Mouse (Mus musculus) right cerebral cortex, postnatal 4 days (tissue): ENCODE results near the gene Lysmd3.
A peak's percentile ranks its signal among the peaks of the same experiment; 100 is the strongest.

Experiments used
- DNase-seq: peaks from one replicate; pipeline ENCODE4 v3.0.0-alpha.2; 2022

Gene Lysmd3

GRCm38 (mm10) chr13:81683107-81683506 is 25.6 kb downstream of the Lysmd3 start:
- no peak for DNase-seq

GRCm38 (mm10) chr13:81684258-81684657 is 26.8 kb downstream of the Lysmd3 start:
- no peak for DNase-seq

DNA sequence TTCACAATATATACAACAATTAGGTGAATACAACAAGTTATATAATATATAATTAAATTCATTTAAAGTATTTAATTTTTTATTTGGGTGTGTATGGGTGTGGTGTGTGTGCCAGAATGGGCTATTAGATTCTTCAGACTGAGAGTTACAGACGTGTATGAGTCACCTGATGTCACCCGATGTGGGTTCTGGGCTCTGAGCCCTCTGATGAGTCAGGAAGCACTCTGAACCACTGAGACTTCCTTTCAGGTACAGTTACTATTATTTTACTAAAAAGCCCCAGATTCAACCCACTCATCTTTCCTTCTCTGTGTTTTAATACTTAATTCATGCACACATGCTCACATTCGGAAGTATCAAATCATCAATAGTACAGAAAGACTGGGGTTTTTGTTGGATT is 27.4 kb downstream of the Lysmd3 start:
- no peak for DNase-seq

DNA sequence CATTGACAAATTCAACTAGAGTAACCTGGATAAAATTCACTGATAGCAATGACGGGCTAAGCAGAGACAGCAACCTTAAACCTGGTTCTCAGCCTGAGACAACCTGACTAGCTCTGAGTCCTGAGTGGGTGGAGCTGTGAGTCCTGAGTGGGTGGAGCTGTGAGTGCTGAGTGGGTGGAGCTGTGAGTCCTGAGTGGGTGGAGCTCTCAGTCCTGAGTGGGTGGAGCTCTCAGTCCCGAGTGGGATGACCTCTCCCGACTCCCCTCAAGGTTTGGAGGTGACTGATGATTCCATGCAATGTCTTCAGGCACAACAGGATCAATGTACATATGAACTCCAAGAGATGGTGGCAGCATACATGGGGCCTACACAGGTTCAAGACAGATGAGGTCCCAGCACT is 32.1 kb downstream of the Lysmd3 start:
- no peak for DNase-seq

DNA sequence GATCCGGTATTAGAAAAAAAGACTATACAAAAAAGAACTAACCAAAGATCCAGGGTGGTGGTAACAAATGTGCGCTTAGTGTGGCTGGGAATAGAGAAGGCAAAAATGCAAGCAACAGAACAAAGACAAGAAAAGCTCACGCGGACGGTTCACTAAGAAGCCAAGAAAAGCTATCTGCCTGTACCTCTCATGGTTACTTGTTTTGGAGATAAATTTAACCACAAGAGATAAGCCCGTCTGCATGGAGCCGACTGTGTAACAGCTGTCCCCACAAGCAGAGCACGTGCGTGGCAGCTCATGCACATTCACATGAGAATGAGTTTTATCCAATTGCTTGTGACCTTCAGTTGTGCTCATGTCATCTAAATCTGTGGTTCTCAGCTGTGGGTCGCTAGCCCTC is 33.0 kb downstream of the Lysmd3 start:
- DNase-seq = no peak

- DNase-seq = no peak
Observed at GRCm38 (mm10) chr13:81691606-81692005, 34.1 kb downstream of the Lysmd3 start.

GRCm38 (mm10) chr13:81694446-81694845 is 37.0 kb downstream of the Lysmd3 start:
- DNase-seq = no peak

DNA sequence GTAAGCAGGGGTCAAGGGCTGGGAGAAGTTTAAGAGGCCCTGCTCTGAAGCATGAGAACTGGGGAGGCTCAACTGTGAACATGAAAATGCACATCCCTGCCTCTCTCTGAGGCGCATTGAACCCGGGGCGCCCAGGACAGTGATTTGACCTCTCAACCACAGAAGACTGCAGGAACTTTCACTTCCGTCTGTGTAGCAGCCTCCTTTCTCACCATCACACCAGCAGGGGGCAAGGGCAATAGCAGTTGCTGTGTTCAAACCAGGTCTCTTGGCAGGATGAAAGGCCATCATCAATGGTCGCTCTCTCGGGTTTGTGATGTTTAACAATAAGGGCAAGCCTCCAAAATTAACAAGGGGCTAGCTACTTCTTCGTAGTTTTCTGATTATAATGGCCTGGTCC is 45.7 kb downstream of the Lysmd3 start:
- no peak for DNase-seq

GRCm38 (mm10) chr13:81703621-81704020 is 46.2 kb downstream of the Lysmd3 start:
- no peak for DNase-seq

DNA sequence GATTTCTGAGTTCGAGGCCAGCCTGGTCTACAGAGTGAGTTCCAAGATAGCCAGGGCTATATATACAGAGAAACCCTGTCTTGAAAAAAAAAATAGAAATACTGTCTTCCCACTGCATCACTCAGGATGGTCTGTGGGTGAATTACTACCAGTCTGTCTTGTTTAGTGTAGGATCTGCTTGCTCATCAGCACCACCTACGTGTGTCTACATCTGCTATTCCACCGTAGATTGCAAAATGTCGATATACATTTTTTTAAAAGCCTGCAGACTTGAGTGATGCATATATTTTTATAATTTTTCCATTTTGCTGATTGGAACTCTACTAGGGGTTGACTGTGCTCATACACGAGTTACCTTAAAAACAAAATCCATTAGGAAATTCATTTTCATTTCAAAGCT is 48.8 kb downstream of the Lysmd3 start:
- DNase-seq = no peak

DNA sequence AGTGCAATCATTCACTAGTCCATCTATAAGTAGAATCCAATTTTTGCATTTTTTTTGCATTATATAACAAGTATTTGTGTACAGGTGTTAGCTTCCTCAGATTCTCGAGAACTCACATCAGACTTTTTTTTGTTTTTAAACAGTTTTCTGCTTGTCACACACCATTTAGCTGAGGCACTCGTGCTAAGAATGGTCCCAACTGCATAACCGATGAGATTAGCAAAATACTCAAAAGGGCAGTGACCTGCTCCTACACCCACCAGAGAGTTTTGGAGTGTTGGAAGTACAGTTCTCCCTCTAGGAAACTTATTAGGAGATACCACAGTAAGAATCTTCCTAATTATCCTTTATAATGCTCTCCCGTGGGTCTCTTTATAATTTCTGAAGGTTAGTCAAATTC is 52.3 kb downstream of the Lysmd3 start:
- no peak for DNase-seq

DNA sequence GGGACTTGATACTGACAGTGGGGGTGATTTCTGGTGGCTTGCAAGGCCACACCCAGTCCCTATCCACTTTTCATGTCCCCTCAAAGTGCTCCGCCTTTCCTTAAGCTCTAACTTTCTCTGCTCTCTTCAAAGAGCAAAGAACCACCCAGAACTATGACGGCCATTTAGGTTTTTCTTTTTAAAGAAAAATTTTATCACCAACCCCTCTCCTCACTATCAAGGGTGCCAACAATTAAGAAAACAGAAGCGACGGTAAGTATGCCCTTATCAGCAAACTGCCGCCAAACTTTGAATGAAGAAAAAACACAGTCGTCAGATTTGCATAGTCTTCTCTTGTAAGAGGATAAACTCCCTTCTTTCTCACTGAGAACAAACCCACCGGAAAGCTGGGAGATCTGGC is 52.8 kb downstream of the Lysmd3 start:
- DNase-seq = no peak

DNA sequence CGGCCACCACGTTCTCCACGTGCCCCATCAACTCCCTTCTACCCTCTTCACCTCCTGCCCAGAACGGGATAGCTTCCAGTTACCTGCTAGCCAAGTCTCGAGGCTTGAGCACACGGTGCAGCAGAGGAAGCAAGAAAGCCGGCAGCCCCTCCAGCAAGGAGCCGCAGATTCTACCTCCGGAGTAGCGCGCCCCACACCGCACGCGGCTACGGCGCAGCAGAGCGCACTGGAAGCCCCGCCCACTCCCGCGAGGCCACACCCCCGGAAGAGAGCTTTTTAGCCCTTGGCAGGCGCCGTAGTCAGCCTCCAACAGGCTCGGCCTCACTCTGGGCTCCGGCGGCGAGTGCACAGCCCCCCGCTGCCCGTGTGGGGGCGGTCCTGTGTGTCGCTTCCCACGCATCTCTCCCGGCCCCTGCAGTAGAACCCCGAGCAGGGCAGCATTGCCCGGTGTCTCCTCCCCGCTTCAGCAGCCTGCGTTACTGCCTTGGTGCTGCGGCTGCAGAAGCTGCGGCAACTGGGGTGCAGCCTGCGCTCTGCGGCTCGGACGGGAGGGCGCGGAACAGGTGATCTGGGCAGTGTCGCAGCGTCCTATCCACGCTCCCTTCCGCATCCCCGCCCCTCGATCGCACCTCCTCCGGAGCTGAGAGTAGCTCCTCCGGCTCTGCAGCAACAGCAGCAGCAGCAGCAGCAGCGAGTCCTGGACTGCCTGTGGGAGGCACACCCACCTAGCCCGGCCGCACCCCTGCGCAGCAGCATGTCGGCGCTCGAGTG is 53.5 kb downstream of the Lysmd3 start, which contains the start of the genes Polr3g and Mblac2:
TSS of gene Polr3g (minus strand) at position 239 of the 771 bp plus-strand sequence.
TSS of gene Mblac2 (plus strand) at position 567 of the 771 bp plus-strand sequence.
- DNase-seq = peak; percentile 97

DNA sequence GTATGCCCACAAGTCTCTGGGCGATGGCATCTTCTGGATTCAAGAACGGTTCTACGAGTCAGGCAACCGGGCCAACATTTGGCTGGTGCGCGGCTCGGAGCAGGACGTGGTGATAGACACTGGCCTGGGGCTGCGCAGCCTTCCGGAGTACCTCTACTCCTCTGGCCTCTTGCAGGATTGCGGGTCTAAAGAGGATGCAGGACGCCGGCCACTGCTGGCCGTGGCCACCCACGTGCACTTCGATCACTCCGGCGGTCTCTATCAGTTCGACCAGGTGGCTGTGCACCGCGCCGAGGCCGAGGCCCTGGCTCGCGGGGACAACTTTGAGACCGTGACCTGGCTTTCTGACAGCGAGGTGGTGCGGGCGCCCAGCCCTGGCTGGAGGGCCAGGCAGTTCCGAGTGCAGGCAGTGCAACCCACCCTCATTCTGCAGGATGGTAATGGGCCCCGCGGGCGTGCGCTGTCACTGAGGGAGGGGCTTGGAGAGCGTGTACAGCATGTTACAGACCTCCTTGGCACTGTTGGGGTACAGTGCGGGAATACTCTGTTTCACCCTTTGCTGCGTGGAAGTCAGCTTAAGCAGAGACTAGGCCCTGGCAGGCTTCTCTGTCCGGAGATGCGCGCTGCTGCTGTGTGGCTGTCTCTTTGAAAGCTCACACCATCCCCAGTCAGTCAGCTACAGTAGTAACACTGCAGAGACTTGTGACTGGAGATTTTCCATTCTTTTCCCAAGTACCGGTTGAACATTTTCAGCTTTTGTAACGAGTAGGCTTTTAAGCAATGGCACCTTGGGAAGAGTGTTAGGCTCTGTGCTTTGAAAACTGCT is 54.3 kb downstream of the Lysmd3 start:
- DNase-seq = peak; percentile 54

- no peak for DNase-seq
Observed at GRCm38 (mm10) chr13:81713896-81714295, 56.4 kb downstream of the Lysmd3 start.
